9 mouse cellular contexts compared by ENCODE assay signal in genomic region chr11:98339679-98340287, GRCm38 (mm10). TPM values are rescaled to one million over a fixed set of nuclear protein-coding genes. Genes with fewer than 3 reads are reported as not detected.
DNase-seq lines count a peak whose midpoint lies in the region; ATAC-seq and TF ChIP-seq lines count a peak whose summit lies in the region.
"Had no signal": no experiment of that assay in that cellular context is flagged by ENCODE, and none has a peak within 500 bp of the region (broad histone marks: within the 10 kb centered on the region; RNA-seq: fewer than 3 reads in every experiment).

No protein-coding gene starts in this region.

- H3K27ac ChIP-seq in liver, embryonic 13.5 days, result no peak overlapping the region
- no peak overlapping the region for H3K27ac ChIP-seq in liver, embryonic 12.5 days
- no peak overlapping the region for H3K27ac ChIP-seq in embryonic facial prominence, embryonic 14.5 days (replicated peaks; ENCODE audit: low read depth, low read length)
- no peak overlapping the region for H3K27ac ChIP-seq in intestine, embryonic 14.5 days (ENCODE audit: low read depth)
- no peak overlapping the region for H3K27ac ChIP-seq in spleen, adult 2 months (ENCODE audit: insufficient read depth, low read length)

- peaks cover 93% of the 10 kb centered on the region for H3K27me3 ChIP-seq in liver, embryonic 13.5 days
- peaks cover 91% of the 10 kb centered on the region for H3K27me3 ChIP-seq in liver, embryonic 12.5 days (replicated peaks)
- H3K27me3 ChIP-seq in embryonic facial prominence, embryonic 14.5 days (replicated peaks; ENCODE audit: control insufficient read depth, insufficient read depth, low read length), result peaks cover 75% of the 10 kb centered on the region
- peaks cover 74% of the 10 kb centered on the region for H3K27me3 ChIP-seq in intestine, embryonic 14.5 days (replicated peaks; ENCODE audit: control insufficient read depth, insufficient read depth, low read length)
- peaks cover 19% of the 10 kb centered on the region for H3K27me3 ChIP-seq in spleen, adult 2 months (ENCODE audit: control insufficient read depth, insufficient read depth, low read length)

- H3K9ac ChIP-seq in liver, embryonic 13.5 days, result no peak overlapping the region
- H3K9ac ChIP-seq in liver, embryonic 12.5 days, result no peak overlapping the region
- peak overlapping the region; percentile 66; the same call in 1 of the 2 replicates for H3K9ac ChIP-seq in embryonic facial prominence, embryonic 14.5 days (ENCODE audit: low read depth, low read length)
- H3K9ac ChIP-seq in intestine, embryonic 14.5 days (ENCODE audit: low read length), result no peak overlapping the region

- no peak overlapping the region for H3K4me3 ChIP-seq in liver, embryonic 13.5 days (replicated peaks)
- no peak overlapping the region for H3K4me3 ChIP-seq in liver, embryonic 12.5 days
- H3K4me3 ChIP-seq in embryonic facial prominence, embryonic 14.5 days (ENCODE audit: low read depth, low read length), result peak overlapping the region; percentile 54
- 0 out of 2 replicates have a peak overlapping the region, but pooled peaks have one; percentile 47 for H3K4me3 ChIP-seq in intestine, embryonic 14.5 days (ENCODE audit: low read depth, low read length)
- H3K4me3 ChIP-seq in spleen, adult 2 months (ENCODE audit: extremely low read depth, insufficient read depth, insufficient read length), result no peak overlapping the region

- peak; percentile 31; the same call in 1 of the 2 replicates for ATAC-seq in liver, embryonic 13.5 days (ENCODE audit: low read depth)
- no peak for ATAC-seq in liver, embryonic 12.5 days
- ATAC-seq in embryonic facial prominence, embryonic 14.5 days (ENCODE audit: low read depth), result no peak
- no peak for ATAC-seq in intestine, embryonic 14.5 days (replicated peaks; ENCODE audit: low FRiP score, low TSS enrichment, low read depth)

- peaks cover 23% of the 10 kb centered on the region for H3K4me1 ChIP-seq in liver, embryonic 13.5 days (replicated peaks)
- H3K4me1 ChIP-seq in liver, embryonic 12.5 days, result peaks cover 17% of the 10 kb centered on the region
- peaks cover 10% of the 10 kb centered on the region; the same call in 1 of the 2 replicates for H3K4me1 ChIP-seq in embryonic facial prominence, embryonic 14.5 days (ENCODE audit: control insufficient read depth, insufficient read depth, low read length)
- peaks cover 16% of the 10 kb centered on the region for H3K4me1 ChIP-seq in intestine, embryonic 14.5 days (replicated peaks; ENCODE audit: control insufficient read depth, insufficient read depth, low read length)
- peaks cover 8% of the 10 kb centered on the region for H3K4me1 ChIP-seq in spleen, adult 2 months (ENCODE audit: control insufficient read depth, insufficient read depth, insufficient read length)

- DNase-seq in liver, embryonic 13.5 days, result no peak
- no peak for DNase-seq in embryonic facial prominence, embryonic 14.5 days (ENCODE audit: low spot score)
- no peak for DNase-seq in intestine, embryonic 14.5 days (ENCODE audit: low spot score)
- peak; percentile 29 to 43 for DNase-seq in spleen, adult 2 months (ENCODE audit: low read depth in 1 of 2, low spot score in 2 of 2)
- no peak for DNase-seq in gastrocnemius, postnatal 10 days
- no peak for DNase-seq in thymus, postnatal 25 days
- DNase-seq in right cerebral cortex, postnatal 25 days, result no peak

- no peaks in the 10 kb centered on the region for H3K36me3 ChIP-seq in liver, embryonic 13.5 days
- no peaks in the 10 kb centered on the region for H3K36me3 ChIP-seq in liver, embryonic 12.5 days
- no peaks in the 10 kb centered on the region for H3K36me3 ChIP-seq in embryonic facial prominence, embryonic 14.5 days (ENCODE audit: control insufficient read depth, insufficient read depth, low read length)
- no peaks in the 10 kb centered on the region for H3K36me3 ChIP-seq in intestine, embryonic 14.5 days (ENCODE audit: control insufficient read depth, insufficient read depth, low read length)
- no peaks in the 10 kb centered on the region for H3K36me3 ChIP-seq in spleen, adult 2 months (ENCODE audit: control insufficient read depth, insufficient read depth, low read length)

- TF ChIP-seq POLR2A in spleen, adult 2 months (IDR thresholded peaks at IDR 0.05; ENCODE audit: low read depth, low read length), result no peak

- TF ChIP-seq CTCF in spleen, adult 2 months (IDR thresholded peaks at IDR 0.05; ENCODE audit: extremely low read depth, insufficient read depth, insufficient read length, insufficient replicate concordance), result no peak

- no peaks in the 10 kb centered on the region for H3K9me3 ChIP-seq in liver, embryonic 13.5 days (replicated peaks)
- no peaks in the 10 kb centered on the region for H3K9me3 ChIP-seq in liver, embryonic 12.5 days (replicated peaks)
- H3K9me3 ChIP-seq in embryonic facial prominence, embryonic 14.5 days (ENCODE audit: control insufficient read depth, low read length), result no peaks in the 10 kb centered on the region
- no peaks in the 10 kb centered on the region for H3K9me3 ChIP-seq in intestine, embryonic 14.5 days (ENCODE audit: control insufficient read depth, low read length)

- peak overlapping the region; percentile 62; the same call in 1 of the 2 replicates for H3K4me2 ChIP-seq in liver, embryonic 13.5 days
- H3K4me2 ChIP-seq in liver, embryonic 12.5 days, result no peak overlapping the region
- H3K4me2 ChIP-seq in embryonic facial prominence, embryonic 14.5 days (ENCODE audit: low read depth, low read length), result peak overlapping the region; percentile 97
- H3K4me2 ChIP-seq in intestine, embryonic 14.5 days (ENCODE audit: low read length), result no peak overlapping the region; the same call in 1 of the 2 replicates

- WGBS in liver, embryonic 13.5 days (ENCODE audit: insufficient replicate concordance), result 10% methylated on average over 11 of the region's 11 CpGs
- whole genome bisulfite sequencing in liver, embryonic 12.5 days (ENCODE audit: insufficient replicate concordance), result 8% methylated on average over 11 of the region's 11 CpGs
- WGBS in embryonic facial prominence, embryonic 14.5 days, result 9% methylated on average over 11 of the region's 11 CpGs
- 12% methylated on average over 11 of the region's 11 CpGs for WGBS in intestine, embryonic 14.5 days
- 8% methylated on average over 11 of the region's 11 CpGs for WGBS in spleen, adult 2 months

RNA-seq across cellular contexts. Expression of gene Ppp1r1b, which starts 8.4 kb away (rescaled TPM):
- 0.13 and 0.19 TPM in 2 replicates for polyA plus RNA-seq in liver, embryonic 13.5 days (2015; fragmentation: Nextera tagmentation; extraction: Ambion mirVana)
- polyA plus RNA-seq in liver, embryonic 12.5 days (2016; fragmentation: Nextera tagmentation; extraction: Ambion mirVana), result 0.10 TPM in 1 of 2 replicates, not detected in the other
- 4.1 and 5.1 TPM in 2 replicates for polyA plus RNA-seq in embryonic facial prominence, embryonic 14.5 days (2014; fragmentation: Nextera tagmentation; extraction: Ambion mirVana)
- 21.4 and 22.6 TPM in 2 replicates for polyA plus RNA-seq in intestine, embryonic 14.5 days (2014; fragmentation: Nextera tagmentation; extraction: Ambion mirVana)
- polyA plus RNA-seq in spleen, adult 2 months (2012; rRNA removed), result 0.27 and 0.44 TPM in 2 replicates
- total RNA-seq in gastrocnemius, postnatal 10 days (2021), result under 1 TPM; 0.35 to 0.70 TPM

RNA-seq across cellular contexts. Expression of gene Neurod2, which starts 10.3 kb away (rescaled TPM):
- not detected in 2 replicates for polyA plus RNA-seq in liver, embryonic 13.5 days (2015; fragmentation: Nextera tagmentation; extraction: Ambion mirVana)
- not detected in 2 replicates for polyA plus RNA-seq in liver, embryonic 12.5 days (2016; fragmentation: Nextera tagmentation; extraction: Ambion mirVana)
- 0.10 TPM in 1 of 2 replicates, not detected in the other for polyA plus RNA-seq in embryonic facial prominence, embryonic 14.5 days (2014; fragmentation: Nextera tagmentation; extraction: Ambion mirVana)
- polyA plus RNA-seq in intestine, embryonic 14.5 days (2014; fragmentation: Nextera tagmentation; extraction: Ambion mirVana), result 0.05 and 0.07 TPM in 2 replicates
- polyA plus RNA-seq in spleen, adult 2 months (2012; rRNA removed), result not detected in 2 replicates
- not detected for total RNA-seq in gastrocnemius, postnatal 10 days (2021)

RNA-seq across cellular contexts. Expression of gene Stard3, which starts 18.4 kb away (rescaled TPM):
- 14.1 and 15.7 TPM in 2 replicates for polyA plus RNA-seq in liver, embryonic 13.5 days (2015; fragmentation: Nextera tagmentation; extraction: Ambion mirVana)
- polyA plus RNA-seq in liver, embryonic 12.5 days (2016; fragmentation: Nextera tagmentation; extraction: Ambion mirVana), result 18.0 and 18.9 TPM in 2 replicates
- polyA plus RNA-seq in embryonic facial prominence, embryonic 14.5 days (2014; fragmentation: Nextera tagmentation; extraction: Ambion mirVana), result 31.0 and 32.8 TPM in 2 replicates
- polyA plus RNA-seq in intestine, embryonic 14.5 days (2014; fragmentation: Nextera tagmentation; extraction: Ambion mirVana), result 40.5 and 44.8 TPM in 2 replicates
- polyA plus RNA-seq in spleen, adult 2 months (2012; rRNA removed), result 70.7 and 80.2 TPM in 2 replicates
- total RNA-seq in gastrocnemius, postnatal 10 days (2021), result 10 to 100 TPM; 11.4 to 12.1 TPM

RNA-seq across cellular contexts. Expression of gene Tcap, which starts 43.8 kb away (rescaled TPM):
- polyA plus RNA-seq in liver, embryonic 13.5 days (2015; fragmentation: Nextera tagmentation; extraction: Ambion mirVana), result 0.15 and 0.59 TPM in 2 replicates
- polyA plus RNA-seq in liver, embryonic 12.5 days (2016; fragmentation: Nextera tagmentation; extraction: Ambion mirVana), result not detected in 2 replicates
- 22.8 and 27.7 TPM in 2 replicates for polyA plus RNA-seq in embryonic facial prominence, embryonic 14.5 days (2014; fragmentation: Nextera tagmentation; extraction: Ambion mirVana)
- polyA plus RNA-seq in intestine, embryonic 14.5 days (2014; fragmentation: Nextera tagmentation; extraction: Ambion mirVana), result not detected in 2 replicates
- 0.42 and 0.43 TPM in 2 replicates for polyA plus RNA-seq in spleen, adult 2 months (2012; rRNA removed)
- total RNA-seq in gastrocnemius, postnatal 10 days (2021), result 100 to 1,000 TPM; 585 to 712 TPM

RNA-seq across cellular contexts. Expression of gene Pnmt, which starts 46.5 kb away (rescaled TPM):
- polyA plus RNA-seq in liver, embryonic 13.5 days (2015; fragmentation: Nextera tagmentation; extraction: Ambion mirVana), result not detected in 2 replicates
- 0.23 TPM in 1 of 2 replicates, not detected in the other for polyA plus RNA-seq in liver, embryonic 12.5 days (2016; fragmentation: Nextera tagmentation; extraction: Ambion mirVana)
- polyA plus RNA-seq in embryonic facial prominence, embryonic 14.5 days (2014; fragmentation: Nextera tagmentation; extraction: Ambion mirVana), result 0.49 and 0.59 TPM in 2 replicates
- not detected in 2 replicates for polyA plus RNA-seq in intestine, embryonic 14.5 days (2014; fragmentation: Nextera tagmentation; extraction: Ambion mirVana)
- polyA plus RNA-seq in spleen, adult 2 months (2012; rRNA removed), result 0.07 TPM in 1 of 2 replicates, not detected in the other
- under 1 TPM; 0.28 to 0.77 TPM for total RNA-seq in gastrocnemius, postnatal 10 days (2021)
- polyA plus RNA-seq: small intestine, adult 2 months had no signal

Comparison
In these comparisons a context has a peak if more than half of its experiments do, and no peak if none do; other contexts are left out.
1. H3K4me2 ChIP-seq: peak in liver, embryonic 13.5 days (single experiment) and embryonic facial prominence, embryonic 14.5 days (single experiment); none in liver, embryonic 12.5 days (single experiment) and intestine, embryonic 14.5 days (single experiment).
2. DNase-seq: peak in spleen, adult 2 months (2 of 2); none in liver, embryonic 13.5 days (single experiment), embryonic facial prominence, embryonic 14.5 days (single experiment), intestine, embryonic 14.5 days (single experiment), gastrocnemius, postnatal 10 days (single experiment), thymus, postnatal 25 days (single experiment) and right cerebral cortex, postnatal 25 days (single experiment).
3. H3K4me3 ChIP-seq: peak in embryonic facial prominence, embryonic 14.5 days (single experiment) and intestine, embryonic 14.5 days (single experiment); none in liver, embryonic 13.5 days (single experiment), liver, embryonic 12.5 days (single experiment) and spleen, adult 2 months (single experiment).